Mouse (Mus musculus) kidney, adult 2 months (tissue): ENCODE results near the gene Map4k3.

Experiments
- CTCF ChIP-seq: fragments of 200-500 bp; conservative IDR thresholded peaks from 2 replicates; pipeline ENCODE4 v1.5.1; 2011; ENCODE audit warnings: low read depth, mild to moderate bottlenecking, control low read depth, low read length, moderate library complexity, mixed read lengths; ENCODE audit not compliant: insufficient read depth, insufficient read length
- POLR2A ChIP-seq: fragments of 200-500 bp; IDR thresholded peaks from one replicate; pipeline ENCODE4 v1.6.1; 2011; ENCODE audit warnings: low read depth, low read length, control low read depth

DNA sequence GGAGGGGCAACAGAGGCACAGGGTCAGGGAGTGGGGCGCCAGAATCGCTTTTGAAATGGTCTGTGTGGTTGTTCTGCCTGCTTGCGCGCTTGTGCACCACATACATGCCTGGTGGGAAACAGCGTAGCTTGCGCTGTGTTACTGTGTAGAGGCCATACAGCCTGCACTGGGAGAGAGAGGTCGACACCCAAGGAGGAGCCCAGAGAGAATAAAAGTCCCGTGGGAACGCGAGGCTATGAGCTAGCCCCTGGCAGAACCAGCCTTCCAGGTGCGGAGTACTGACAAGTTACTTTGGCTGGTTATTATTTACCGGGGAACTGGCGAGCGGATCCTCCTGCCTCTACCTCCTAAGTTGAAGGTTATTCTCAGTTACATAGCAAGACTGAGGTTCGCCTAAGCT lies 177.3 kb downstream of the Map4k3 start:
- TF ChIP-seq CTCF (no peak), POLR2A (no peak)
